ENCODE assay signal across 7 mouse cellular contexts in genomic region chr9:108080168-108080567, GRCm38 (mm10). TPM values are rescaled to one million over a fixed set of nuclear protein-coding genes. Genes with fewer than 3 reads are reported as not detected.
A peak's percentile ranks its signal among the peaks of the same experiment; 100 is the strongest.
DNase-seq lines count a peak whose midpoint lies in the region; ATAC-seq lines count a peak whose summit lies in the region.

Mst1 (plus strand) TSS chr9:108080436.

- peak within 1 kb of the TSS; percentile 57 for H3K4me3 ChIP-seq in neural tube, embryonic 11.5 days (ENCODE audit: low read depth, low read length)
- peak within 1 kb of the TSS; percentile 92 for H3K4me3 ChIP-seq in erythroblast, embryonic 14.5 days (replicated peaks)
- H3K4me3 ChIP-seq in limb, embryonic 15.5 days: peak within 1 kb of the TSS; percentile 79

- H3K27me3 ChIP-seq in neural tube, embryonic 11.5 days (ENCODE audit: control insufficient read depth, insufficient read depth, low read length): peaks cover 33% of the 10 kb centered on the region
- no peaks in the 10 kb centered on the region for H3K27me3 ChIP-seq in erythroblast, embryonic 14.5 days (ENCODE audit: control insufficient read depth)
- H3K27me3 ChIP-seq in limb, embryonic 15.5 days: peaks cover 41% of the 10 kb centered on the region

- H3K36me3 ChIP-seq in neural tube, embryonic 11.5 days (ENCODE audit: control insufficient read depth, insufficient read depth, low read length): no peaks in the 10 kb centered on the region
- peaks cover 90% of the 10 kb centered on the region for H3K36me3 ChIP-seq in erythroblast, embryonic 14.5 days (ENCODE audit: control insufficient read depth)
- H3K36me3 ChIP-seq in limb, embryonic 15.5 days: peaks cover 13% of the 10 kb centered on the region

- no peak for ATAC-seq in neural tube, embryonic 11.5 days (ENCODE audit: insufficient read depth, low FRiP score, low TSS enrichment)
- ATAC-seq in limb, embryonic 15.5 days (ENCODE audit: insufficient number of reproducible peaks, low FRiP score, low TSS enrichment, low read depth): peak; percentile 37; the same call in 1 of the 2 replicates

- 77% methylated on average over 5 of the region's 5 CpGs for WGBS in neural tube, embryonic 11.5 days
- 62% methylated on average over 5 of the region's 5 CpGs for WGBS in limb, embryonic 15.5 days

- no peak for DNase-seq in neural tube, embryonic 11.5 days (ENCODE audit: low spot score)
- no peak for DNase-seq in neural tube, embryonic 10.5 days (ENCODE audit: extremely low spot score, low spot score)
- DNase-seq in spleen, postnatal 4 days (ENCODE audit: low spot score in 2 of 2): peak; percentile 75 to 80
- DNase-seq in layer of hippocampus, postnatal 14 days (ENCODE audit: low spot score in 2 of 2): no peak
- no peak for DNase-seq in right cerebral cortex, postnatal 14 days

- peak within 1 kb of the TSS; percentile 79 for H3K9ac ChIP-seq in neural tube, embryonic 11.5 days (ENCODE audit: low read length)
- H3K9ac ChIP-seq in limb, embryonic 15.5 days: peak within 1 kb of the TSS; percentile 93

- H3K27ac ChIP-seq in neural tube, embryonic 11.5 days (ENCODE audit: low read depth, low read length): no peak within 1 kb of the TSS
- H3K27ac ChIP-seq in limb, embryonic 15.5 days: no peak within 1 kb of the TSS

- H3K4me1 ChIP-seq in neural tube, embryonic 11.5 days (ENCODE audit: control insufficient read depth, insufficient read depth, low read length): peaks cover 7% of the 10 kb centered on the region; the same call in 1 of the 2 replicates
- peaks cover 88% of the 10 kb centered on the region for H3K4me1 ChIP-seq in erythroblast, embryonic 14.5 days (ENCODE audit: control insufficient read depth)
- peaks cover 23% of the 10 kb centered on the region for H3K4me1 ChIP-seq in limb, embryonic 15.5 days

- no peaks in the 10 kb centered on the region for H3K9me3 ChIP-seq in neural tube, embryonic 11.5 days (ENCODE audit: control insufficient read depth, low read length)
- no peaks in the 10 kb centered on the region for H3K9me3 ChIP-seq in erythroblast, embryonic 14.5 days (ENCODE audit: control insufficient read depth, low read length)
- H3K9me3 ChIP-seq in limb, embryonic 15.5 days: no peaks in the 10 kb centered on the region

- H3K4me2 ChIP-seq in neural tube, embryonic 11.5 days (ENCODE audit: low read depth): peak within 1 kb of the TSS; percentile 81
- peak within 1 kb of the TSS; percentile 85 for H3K4me2 ChIP-seq in limb, embryonic 15.5 days

RNA-seq across cellular contexts. Expression of gene Mst1, which starts in this region (rescaled TPM):
- 0.49 and 1.0 TPM in 2 replicates for polyA plus RNA-seq in neural tube, embryonic 11.5 days (2014; fragmentation: Nextera tagmentation; extraction: Ambion mirVana)
- 2.4 and 2.6 TPM in 2 replicates for polyA plus RNA-seq in erythroblast, embryonic 14.5 days (2012)
- polyA plus RNA-seq in limb, embryonic 15.5 days (2015; fragmentation: Nextera tagmentation; extraction: Ambion mirVana): 2.2 and 3.5 TPM in 2 replicates
- not detected for total RNA-seq in layer of hippocampus, postnatal 14 days (2021)

Comparison
In these comparisons a context has a peak if more than half of its experiments do, and no peak if none do; other contexts are left out.
1. DNase-seq: peak in spleen, postnatal 4 days (2 of 2); none in neural tube, embryonic 11.5 days (single experiment), neural tube, embryonic 10.5 days (single experiment), layer of hippocampus, postnatal 14 days (0 of 2) and right cerebral cortex, postnatal 14 days (single experiment).
2. Peak in every context shown above with its lines, with median percentiles within 50 percentile points of each other: H3K4me3 ChIP-seq.